Mouse (Mus musculus) splenic B cell, adult 2 months (primary cell): ENCODE data around the gene Cd276.
A peak's percentile ranks its signal among the peaks of the same experiment; 100 is the strongest.

ENCODE experiments used
- DNase-seq: peaks from one replicate; pipeline ENCODE4 v3.0.0-alpha.2; 2011; ENCODE audit warnings: low read depth, low spot score
- H3K27me3 ChIP-seq: 2 replicates; pipeline ENCODE4 v1.6.1; 2012; ENCODE audit warnings: mild to moderate bottlenecking, low read length, moderate library complexity, mixed read lengths; ENCODE audit not compliant: control insufficient read depth, poor library complexity, insufficient read depth, severe bottlenecking
- H3K36me3 ChIP-seq: 2 replicates; pipeline ENCODE4 v1.6.1; 2012; ENCODE audit warnings: mild to moderate bottlenecking, low read length, moderate library complexity, mixed read lengths; ENCODE audit not compliant: control insufficient read depth, poor library complexity, insufficient read depth, severe bottlenecking

Cd276 gene

GRCm38 (mm10) chr9:58557457-58558455 is 2.5 kb upstream of the Cd276 start:
- no peak for DNase-seq
- Histone ChIP-seq H3K36me3 (no peaks in the 10 kb centered on the region), H3K27me3 (no peaks in the 10 kb centered on the region; the same call in 1 of the 2 replicates)

GRCm38 (mm10) chr9:58556627-58557026 is 1.4 kb upstream of the Cd276 start:
- Histone ChIP-seq H3K27me3 (no peaks in the 10 kb centered on the region; the same call in 1 of the 2 replicates), H3K36me3 (no peaks in the 10 kb centered on the region)
- no peak for DNase-seq

- no peaks in the 10 kb centered on the region; the same call in 1 of the 2 replicates for H3K27me3 ChIP-seq
- no peaks in the 10 kb centered on the region for H3K36me3 ChIP-seq
- no peak for DNase-seq
Measured at GRCm38 (mm10) chr9:58555685-58556414, 613 bp upstream of the Cd276 start.

GRCm38 (mm10) chr9:58554056-58554907 is 955 bp downstream of the Cd276 start:
- Histone ChIP-seq H3K27me3 (no peaks in the 10 kb centered on the region; the same call in 1 of the 2 replicates), H3K36me3 (no peaks in the 10 kb centered on the region)
- DNase-seq = no peak

- H3K36me3 ChIP-seq = no peaks in the 10 kb centered on the region
- H3K27me3 ChIP-seq = no peaks in the 10 kb centered on the region; the same call in 1 of the 2 replicates
- DNase-seq = no peak
Measured at GRCm38 (mm10) chr9:58552083-58552482, 3.2 kb downstream of the Cd276 start.

- no peak for DNase-seq
- no peaks in the 10 kb centered on the region for H3K36me3 ChIP-seq
- no peaks in the 10 kb centered on the region; the same call in 1 of the 2 replicates for H3K27me3 ChIP-seq
Measured at GRCm38 (mm10) chr9:58550928-58551327, 4.3 kb downstream of the Cd276 start.

GRCm38 (mm10) chr9:58549694-58550093 is 5.5 kb downstream of the Cd276 start:
- Histone ChIP-seq H3K36me3 (no peaks in the 10 kb centered on the region), H3K27me3 (no peaks in the 10 kb centered on the region; the same call in 1 of the 2 replicates)
- DNase-seq = no peak

GRCm38 (mm10) chr9:58548897-58549296 is 6.3 kb downstream of the Cd276 start:
- no peak for DNase-seq
- H3K27me3 ChIP-seq = no peaks in the 10 kb centered on the region
- no peaks in the 10 kb centered on the region for H3K36me3 ChIP-seq

- H3K36me3 ChIP-seq = no peaks in the 10 kb centered on the region
- H3K27me3 ChIP-seq = no peaks in the 10 kb centered on the region
- DNase-seq = no peak
Measured at GRCm38 (mm10) chr9:58546630-58547360, 8.4 kb downstream of the Cd276 start.

GRCm38 (mm10) chr9:58545428-58545827 is 9.8 kb downstream of the Cd276 start:
- no peaks in the 10 kb centered on the region for H3K36me3 ChIP-seq
- DNase-seq = no peak
- H3K27me3 ChIP-seq = no peaks in the 10 kb centered on the region

GRCm38 (mm10) chr9:58544879-58545324 is 10.3 kb downstream of the Cd276 start:
- no peak for DNase-seq

GRCm38 (mm10) chr9:58541895-58542338 is 13.3 kb downstream of the Cd276 start:
- Histone ChIP-seq H3K36me3 (no peaks in the 10 kb centered on the region), H3K27me3 (no peaks in the 10 kb centered on the region)
- DNase-seq = peak; percentile 62

More at GRCm38 (mm10) chr9:58544879-58545324, 10.3 kb downstream of the Cd276 start:
- Histone ChIP-seq H3K36me3 (no peaks in the 10 kb centered on the region), H3K27me3 (no peaks in the 10 kb centered on the region)

- Histone ChIP-seq H3K36me3 (no peaks in the 10 kb centered on the region), H3K27me3 (no peaks in the 10 kb centered on the region)
- peak; percentile 87 for DNase-seq
Measured at GRCm38 (mm10) chr9:58539886-58540285, 15.4 kb downstream of the Cd276 start.
